Mouse (Mus musculus): ENCODE results near the gene Sae1. TPM values are rescaled to one million over a fixed set of nuclear protein-coding genes. Genes with fewer than 3 reads are reported as not detected.
A peak's percentile ranks its signal among the peaks of the same experiment; 100 is the strongest.

The Sae1 gene
- polyA plus RNA-seq, 2 experiments, result 55.6 to 89.3 TPM

DNA sequence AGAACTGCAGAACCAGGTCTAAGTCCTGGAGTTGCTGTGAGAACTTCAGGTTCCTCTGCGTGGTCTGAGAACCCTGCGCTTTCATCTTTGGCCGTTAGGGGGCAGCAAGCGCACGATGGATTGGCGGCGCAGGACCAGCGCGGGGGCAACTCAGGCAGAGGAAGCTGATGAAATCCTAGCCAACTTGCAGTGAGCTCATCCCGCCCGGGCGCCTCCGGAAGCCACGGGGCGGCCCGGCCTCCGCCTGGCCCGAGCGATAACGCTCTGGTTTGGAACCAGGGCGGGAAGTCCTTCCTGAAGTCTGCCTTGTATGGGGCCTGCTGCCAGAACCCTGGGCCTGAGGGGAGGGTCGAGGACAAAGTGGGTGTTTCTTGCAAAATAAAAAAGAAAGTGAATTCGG, 92.8 kb downstream of the Sae1 start:
- H3K4me3 ChIP-seq (ENCODE audit: insufficient read depth in 1 of 2, low read depth in 2 of 2, low read length in 2 of 2), result peak overlapping the region; percentile 54 to 57
- peak overlapping the region; percentile 92 for H3K27ac ChIP-seq
- no peaks in the 10 kb centered on the region for H3K36me3 ChIP-seq (replicated peaks; ENCODE audit: control insufficient read depth, insufficient read depth, low read depth)
- peak; percentile 84 for ATAC-seq (ENCODE audit: insufficient read depth)
- peak; percentile 99 for TF ChIP-seq CTCF (IDR thresholded peaks at IDR 0.05; ENCODE audit: low read depth)
- TF ChIP-seq EP300 (IDR thresholded peaks at IDR 0.05; ENCODE audit: low read depth), result peak; percentile 93
- no peaks in the 10 kb centered on the region for H3K9me3 ChIP-seq (ENCODE audit: control insufficient read depth, low read length)
- peak overlapping the region; percentile 79 for H3K4me2 ChIP-seq (ENCODE audit: low read depth)
- H3K9ac ChIP-seq (replicated peaks), result peak overlapping the region; percentile 70
- peaks cover 13% of the 10 kb centered on the region for H3K27me3 ChIP-seq (ENCODE audit: control insufficient read depth, insufficient read depth, low read length)
- peak; percentile 92 to 95 (median 93) for DNase-seq (ENCODE audit: low read depth in 3 of 3, low spot score in 3 of 3)
- WGBS (ENCODE audit: insufficient replicate concordance), result under 1% methylated on average over 23 of the region's 23 CpGs
- peaks cover 15 to 21% of the 10 kb centered on the region in 2 experiments for H3K4me1 ChIP-seq (replicated peaks; ENCODE audit: control insufficient read depth in 2 of 2, insufficient read depth in 2 of 2, low read length in 1 of 2)

DNA sequence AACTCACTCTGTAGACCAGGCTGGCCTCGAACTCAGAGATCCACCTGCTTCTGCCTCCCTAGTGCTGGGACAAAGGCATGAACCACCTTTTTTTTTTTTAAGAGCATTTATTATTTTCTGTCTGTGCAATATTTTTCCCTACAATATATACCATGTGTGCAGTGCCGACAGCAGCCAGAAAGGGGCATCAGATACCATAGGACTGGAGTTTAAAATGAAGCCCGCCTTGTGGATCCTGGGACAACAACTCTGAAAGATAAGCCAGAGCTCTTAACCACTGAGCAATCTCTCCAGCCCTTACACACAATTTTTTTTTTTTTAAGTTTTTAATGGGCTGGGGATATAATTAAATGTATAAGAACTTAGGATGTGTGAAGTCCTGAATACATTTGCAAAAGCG, 93.3 kb downstream of the Sae1 start:
- Histone ChIP-seq H3K9ac (replicated peaks) (peak overlapping the region; percentile 69), H3K9me3 (ENCODE audit: control insufficient read depth, low read length) (no peaks in the 10 kb centered on the region), H3K4me2 (ENCODE audit: low read depth) (peak overlapping the region; percentile 79), H3K27me3 (ENCODE audit: control insufficient read depth, insufficient read depth, low read length) (peaks cover 8% of the 10 kb centered on the region), H3K27ac (peak overlapping the region; percentile 92), H3K36me3 (replicated peaks; ENCODE audit: control insufficient read depth, insufficient read depth, low read depth) (no peaks in the 10 kb centered on the region), H3K4me3 (ENCODE audit: insufficient read depth in 1 of 2, low read depth in 2 of 2, low read length in 2 of 2) (peak overlapping the region; percentile 40 to 54), H3K4me1 (replicated peaks; ENCODE audit: control insufficient read depth in 2 of 2, insufficient read depth in 2 of 2, low read length in 1 of 2) (peaks cover 15 to 21% of the 10 kb centered on the region in 2 experiments)
- peak in 1 of 3 experiments; percentile 79 for DNase-seq (ENCODE audit: low read depth in 3 of 3, low spot score in 3 of 3)
- TF ChIP-seq CTCF (IDR thresholded peaks at IDR 0.05; ENCODE audit: low read depth), result no peak
- no peak for TF ChIP-seq EP300 (IDR thresholded peaks at IDR 0.05; ENCODE audit: low read depth)
- ATAC-seq (ENCODE audit: insufficient read depth), result peak; percentile 42
- 8% methylated on average over 4 of the region's 4 CpGs for WGBS (ENCODE audit: insufficient replicate concordance)

DNA sequence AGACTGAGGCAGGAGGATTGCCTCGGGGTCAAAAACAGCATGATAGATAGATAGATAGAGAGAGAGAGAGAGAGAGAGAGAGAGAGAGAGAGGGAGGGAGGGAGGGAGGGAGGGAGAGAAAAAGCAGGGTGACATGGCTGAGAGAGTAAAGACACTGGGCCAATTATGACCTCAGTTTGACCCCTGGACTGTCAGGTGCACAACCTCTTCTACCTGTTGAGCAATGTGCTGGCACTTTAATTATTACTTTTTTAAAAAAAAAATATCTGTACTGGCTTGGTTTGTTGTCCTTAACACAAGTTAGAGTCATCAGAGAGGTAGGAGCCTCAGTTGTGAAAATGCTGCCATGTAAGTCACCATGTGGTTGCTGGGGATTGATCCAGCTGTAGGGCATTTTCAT, 99.8 kb downstream of the Sae1 start:
- Histone ChIP-seq H3K36me3 (replicated peaks; ENCODE audit: control insufficient read depth, insufficient read depth, low read depth) (peaks cover 13% of the 10 kb centered on the region), H3K9ac (replicated peaks) (no peak overlapping the region), H3K27ac (no peak overlapping the region), H3K27me3 (ENCODE audit: control insufficient read depth, insufficient read depth, low read length) (no peaks in the 10 kb centered on the region), H3K4me3 (ENCODE audit: insufficient read depth in 1 of 2, low read depth in 2 of 2, low read length in 2 of 2) (no peak overlapping the region), H3K9me3 (ENCODE audit: control insufficient read depth, low read length) (no peaks in the 10 kb centered on the region), H3K4me2 (ENCODE audit: low read depth) (no peak overlapping the region), H3K4me1 (replicated peaks; ENCODE audit: control insufficient read depth in 2 of 2, insufficient read depth in 2 of 2, low read length in 1 of 2) (peaks cover 9 to 15% of the 10 kb centered on the region in 2 experiments)
- WGBS (ENCODE audit: insufficient replicate concordance), result 41% methylated on average over 1 of the region's 1 CpGs
- no peak for DNase-seq (ENCODE audit: low read depth in 3 of 3, low spot score in 3 of 3)
- ATAC-seq (ENCODE audit: insufficient read depth), result no peak
- TF ChIP-seq EP300 (IDR thresholded peaks at IDR 0.05; ENCODE audit: low read depth) (no peak), CTCF (IDR thresholded peaks at IDR 0.05; ENCODE audit: low read depth) (no peak)

DNA sequence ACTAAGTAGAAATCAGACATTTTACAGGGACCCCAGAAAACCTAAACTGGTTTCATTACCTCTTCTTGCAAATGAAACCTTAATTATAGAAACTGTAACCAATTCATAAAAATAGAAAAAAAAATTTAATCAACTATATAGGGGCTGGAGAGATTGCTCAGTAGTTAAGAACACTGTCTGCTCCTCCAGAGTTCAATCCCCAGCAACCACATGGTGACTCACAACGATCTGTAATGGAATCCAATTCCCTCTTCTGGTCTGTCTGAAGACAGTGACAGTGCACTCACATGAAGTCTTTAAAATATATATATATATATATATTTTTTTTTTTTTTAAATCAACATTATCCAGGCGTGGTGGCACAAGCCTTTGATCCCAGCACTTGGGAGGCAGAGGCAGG, 100.6 kb downstream of the Sae1 start:
- DNase-seq (ENCODE audit: low read depth in 3 of 3, low spot score in 3 of 3), result no peak
- ATAC-seq (ENCODE audit: insufficient read depth), result no peak
- TF ChIP-seq CTCF (IDR thresholded peaks at IDR 0.05; ENCODE audit: low read depth) (no peak), EP300 (IDR thresholded peaks at IDR 0.05; ENCODE audit: low read depth) (no peak)
- H3K27me3 ChIP-seq (ENCODE audit: control insufficient read depth, insufficient read depth, low read length), result no peaks in the 10 kb centered on the region
- peak overlapping the region; percentile 81; the same call in 1 of the 2 replicates for H3K27ac ChIP-seq
- WGBS (ENCODE audit: insufficient replicate concordance), result 62% methylated on average over 2 of the region's 2 CpGs
- H3K4me2 ChIP-seq (ENCODE audit: low read depth), result peak overlapping the region; percentile 81
- H3K9me3 ChIP-seq (ENCODE audit: control insufficient read depth, low read length), result no peaks in the 10 kb centered on the region
- H3K36me3 ChIP-seq (replicated peaks; ENCODE audit: control insufficient read depth, insufficient read depth, low read depth), result peaks cover 21% of the 10 kb centered on the region
- H3K4me1 ChIP-seq (replicated peaks; ENCODE audit: control insufficient read depth in 2 of 2, insufficient read depth in 2 of 2, low read length in 1 of 2), result peaks cover 9 to 15% of the 10 kb centered on the region in 2 experiments
- peak overlapping the region; percentile 81 for H3K9ac ChIP-seq (replicated peaks)
- peak overlapping the region; percentile 63 to 84; a peak in 3 of 4 replicates for H3K4me3 ChIP-seq (ENCODE audit: insufficient read depth in 1 of 2, low read depth in 2 of 2, low read length in 2 of 2)

DNA sequence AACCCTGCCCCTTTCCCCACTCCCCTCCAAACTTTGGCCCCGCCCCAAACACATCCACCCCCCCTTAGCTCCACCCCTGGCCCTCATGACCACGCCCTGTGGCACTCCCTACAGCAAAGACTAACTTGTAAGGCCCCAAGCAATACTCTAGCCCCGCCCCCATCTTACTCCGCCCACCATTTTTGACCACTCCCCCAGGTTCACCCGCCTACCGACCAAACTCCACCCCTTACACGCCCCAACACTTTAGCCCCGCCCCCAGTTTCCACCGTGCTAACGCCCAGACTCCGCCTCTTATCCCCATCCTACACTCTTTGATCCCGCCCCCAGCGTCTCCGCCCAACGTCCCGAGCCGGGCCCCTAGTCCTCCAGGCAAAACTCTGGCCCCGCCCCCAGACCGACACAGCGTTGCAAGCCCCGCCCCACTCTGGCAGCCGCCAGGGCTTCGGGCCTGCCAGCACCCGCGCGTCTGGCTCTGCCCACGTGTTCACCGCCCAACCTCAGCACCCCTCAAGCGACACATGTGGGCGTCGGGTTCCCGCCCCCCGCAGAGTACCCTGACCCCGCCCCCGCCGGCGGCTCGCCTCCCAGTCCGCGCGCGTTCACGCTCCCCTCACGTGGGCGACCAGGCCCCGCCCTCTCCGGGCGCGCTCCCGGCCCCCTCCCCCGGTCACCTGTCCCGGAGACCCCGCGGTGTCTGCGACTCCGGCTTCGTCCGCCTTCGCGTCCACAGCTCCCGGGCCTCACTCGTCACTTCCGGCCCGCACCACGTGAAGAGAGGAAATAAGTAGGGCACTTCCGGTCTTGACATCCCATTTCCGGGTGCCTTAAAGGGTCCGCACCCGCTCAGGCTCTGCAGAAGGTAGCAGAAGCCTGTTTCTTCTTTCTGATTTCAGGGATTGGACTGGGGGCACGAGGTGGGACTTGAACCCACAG, 101.3 kb downstream of the Sae1 start, which contains the start of gene Ccdc9:
TSS of gene Ccdc9 (minus strand) at position 770 of the 936 bp plus-strand sequence.
- ATAC-seq (ENCODE audit: insufficient read depth) (peak; percentile 86), DNase-seq (ENCODE audit: low read depth in 3 of 3, low spot score in 3 of 3) (peak; percentile 94 to 97 (median 96))
- Histone ChIP-seq H3K4me2 (ENCODE audit: low read depth) (peak within 1 kb of the TSS; percentile 81), H3K4me1 (replicated peaks; ENCODE audit: control insufficient read depth in 2 of 2, insufficient read depth in 2 of 2, low read length in 1 of 2) (peaks cover 9 to 15% of the 10 kb centered on the region in 2 experiments), H3K27me3 (ENCODE audit: control insufficient read depth, insufficient read depth, low read length) (no peaks in the 10 kb centered on the region), H3K27ac (peak within 1 kb of the TSS; percentile 81), H3K36me3 (replicated peaks; ENCODE audit: control insufficient read depth, insufficient read depth, low read depth) (peaks cover 27% of the 10 kb centered on the region), H3K9me3 (ENCODE audit: control insufficient read depth, low read length) (no peaks in the 10 kb centered on the region), H3K9ac (replicated peaks) (peak within 1 kb of the TSS; percentile 81), H3K4me3 (ENCODE audit: insufficient read depth in 1 of 2, low read depth in 2 of 2, low read length in 2 of 2) (peak within 1 kb of the TSS; percentile 63 to 84)
- under 1% methylated on average over 70 of the region's 70 CpGs for WGBS (ENCODE audit: insufficient replicate concordance)
- TF ChIP-seq EP300 (IDR thresholded peaks at IDR 0.05; ENCODE audit: low read depth) (no peak), CTCF (IDR thresholded peaks at IDR 0.05; ENCODE audit: low read depth) (no peak)
